Mouse (Mus musculus) MEL (cell line): ENCODE results near the gene Dock4. TPM values are rescaled to one million over a fixed set of nuclear protein-coding genes. Genes with fewer than 3 reads are reported as not detected.

Experiments used
- DNase-seq: peaks from one replicate; pipeline ENCODE4 v3.0.0; 2011; ENCODE audit warnings: low read depth, low spot score
- H3K27ac ChIP-seq: 2 replicates; pipeline ENCODE4 v1.5.1; 2012; ENCODE audit warnings: low read depth, mild to moderate bottlenecking, control low read depth, low read length, moderate library complexity; ENCODE audit not compliant: control insufficient read depth
- H3K27me3 ChIP-seq, 2 experiments: fragments of 150-350 bp in 1 of 2; sonication (generic) in 1 of 2; 2 replicates each; pipeline ENCODE4 v1.6.1; 2012; ENCODE audit warnings: low read length in 2 of 2, mild to moderate bottlenecking in 2 of 2, improper control_type of control experiment in 1 of 2, moderate library complexity in 1 of 2; ENCODE audit not compliant: insufficient read depth in 2 of 2, control insufficient read depth in 1 of 2
- H3K36me3 ChIP-seq, 2 experiments: 2 replicates each; pipeline ENCODE4 v1.6.1; 2012 to 2014; ENCODE audit warnings: low read length in 2 of 2, improper control_type of control experiment in 1 of 2, inconsistent platforms in 1 of 2, mild to moderate bottlenecking in 1 of 2; ENCODE audit not compliant: insufficient read depth in 2 of 2, control insufficient read depth in 1 of 2
- H3K4me1 ChIP-seq, 2 experiments: fragments of 150-350 bp in 1 of 2; sonication (generic) in 1 of 2; 2 replicates each; pipeline ENCODE4 v1.6.1; 2012; ENCODE audit warnings: low read length in 2 of 2, improper control_type of control experiment in 1 of 2, mild to moderate bottlenecking in 1 of 2; ENCODE audit not compliant: insufficient read depth in 2 of 2, control insufficient read depth in 1 of 2
- H3K4me3 ChIP-seq, 2 experiments: fragments of 150-350 bp in 1 of 2; sonication (generic) in 1 of 2; 2 replicates each; pipeline ENCODE4 v1.5.1; 2012; ENCODE audit warnings: low read depth in 2 of 2, low read length in 2 of 2, mild to moderate bottlenecking in 2 of 2, moderate library complexity in 2 of 2, control low read depth in 1 of 2, improper control_type of control experiment in 1 of 2; ENCODE audit not compliant: control insufficient read depth in 1 of 2, insufficient read depth in 1 of 2
- H3K79me2 ChIP-seq: 2 replicates; pipeline ENCODE4 v1.6.1; 2012; ENCODE audit warnings: mild to moderate bottlenecking, low read length, moderate library complexity; ENCODE audit not compliant: control insufficient read depth, poor library complexity, insufficient read depth
- H3K9ac ChIP-seq: 2 replicates; pipeline ENCODE4 v1.6.1; 2012; ENCODE audit warnings: low read depth, mild to moderate bottlenecking, control low read depth, low read length, moderate library complexity; ENCODE audit not compliant: control insufficient read depth, poor library complexity, severe bottlenecking
- H3K9me3 ChIP-seq: fragments of 150-350 bp; sonication (generic); replicated peaks from 2 replicates; pipeline ENCODE4 v1.6.1; 2012; ENCODE audit warnings: mild to moderate bottlenecking, low read length, improper control_type of control experiment, moderate library complexity; ENCODE audit not compliant: insufficient read depth
- BHLHE40 ChIP-seq: IDR thresholded peaks from 2 replicates; pipeline ENCODE4 v1.6.1; 2012; ENCODE audit warnings: low read depth, mild to moderate bottlenecking, inconsistent platforms, low read length, improper control_type of control experiment, borderline replicate concordance
- CHD1 ChIP-seq: IDR thresholded peaks from 2 replicates; pipeline ENCODE4 v1.6.1; 2012; ENCODE audit warnings: low read depth, mild to moderate bottlenecking, inconsistent platforms, low read length, improper control_type of control experiment
- CHD2 ChIP-seq: IDR thresholded peaks from 2 replicates; pipeline ENCODE4 v1.6.1; 2011; ENCODE audit warnings: low read length, improper control_type of control experiment
- E2F4 ChIP-seq: IDR thresholded peaks from 2 replicates; pipeline ENCODE4 v1.6.1; 2011; ENCODE audit warnings: low read depth, low read length, improper control_type of control experiment, borderline replicate concordance
- GABPA ChIP-seq: IDR thresholded peaks from 2 replicates; pipeline ENCODE4 v1.6.1; 2012; ENCODE audit warnings: low read depth, mild to moderate bottlenecking, inconsistent platforms, low read length, improper control_type of control experiment, moderate library complexity
- KAT2A ChIP-seq: conservative IDR thresholded peaks from 2 replicates; pipeline ENCODE4 v1.6.1; 2012; ENCODE audit warnings: low read depth, low read length, improper control_type of control experiment, inconsistent platforms
- MAX ChIP-seq: IDR thresholded peaks from 2 replicates; pipeline ENCODE4 v1.6.1; 2011; ENCODE audit warnings: low read length, improper control_type of control experiment
- MAZ ChIP-seq: IDR thresholded peaks from 2 replicates; pipeline ENCODE4 v1.6.1; 2012; ENCODE audit warnings: low read depth, mild to moderate bottlenecking, inconsistent platforms, low read length, improper control_type of control experiment
- MXI1 ChIP-seq: IDR thresholded peaks from 2 replicates; pipeline ENCODE4 v1.6.1; 2011; ENCODE audit warnings: mild to moderate bottlenecking, low read depth, low read length, improper control_type of control experiment
- MYB ChIP-seq: IDR thresholded peaks from 2 replicates; pipeline ENCODE4 v1.6.1; 2011; ENCODE audit warnings: mild to moderate bottlenecking, low read depth, low read length, improper control_type of control experiment
- RAD21 ChIP-seq: IDR thresholded peaks from 2 replicates; pipeline ENCODE4 v1.6.1; 2011; ENCODE audit warnings: mild to moderate bottlenecking, low read depth, low read length, improper control_type of control experiment
- SIN3A ChIP-seq: IDR thresholded peaks from 2 replicates; pipeline ENCODE4 v1.6.1; 2012; ENCODE audit warnings: low read length, improper control_type of control experiment, inconsistent platforms
- SMC3 ChIP-seq: IDR thresholded peaks from 2 replicates; pipeline ENCODE4 v1.6.1; 2011; ENCODE audit warnings: low read depth, low read length, improper control_type of control experiment
- TBP ChIP-seq: IDR thresholded peaks from 2 replicates; pipeline ENCODE4 v1.8.0; 2011; ENCODE audit warnings: low read depth, low read length, improper control_type of control experiment
- UBTF ChIP-seq: IDR thresholded peaks from 2 replicates; pipeline ENCODE4 v1.6.1; 2012; ENCODE audit warnings: low read depth, mild to moderate bottlenecking, inconsistent platforms, low read length, improper control_type of control experiment, moderate library complexity, borderline replicate concordance; ENCODE audit not compliant: insufficient read depth
- USF1 ChIP-seq: IDR thresholded peaks from 2 replicates; pipeline ENCODE4 v1.6.1; 2014; ENCODE audit warnings: low read depth, mild to moderate bottlenecking, inconsistent platforms, low read length, improper control_type of control experiment, moderate library complexity
- USF2 ChIP-seq, 2 experiments: IDR thresholded peaks; 2 replicates each; pipeline ENCODE4 v1.6.1; 2011 to 2012; ENCODE audit warnings: improper control_type of control experiment in 2 of 2, low read length in 2 of 2, borderline replicate concordance in 1 of 2, inconsistent platforms in 1 of 2, low read depth in 1 of 2, mild to moderate bottlenecking in 1 of 2; ENCODE audit not compliant: insufficient read depth in 1 of 2
- ZC3H11A ChIP-seq: IDR thresholded peaks from 2 replicates; pipeline ENCODE4 v1.6.1; 2012; ENCODE audit warnings: low read depth, mild to moderate bottlenecking, inconsistent platforms, low read length, improper control_type of control experiment
- ZMIZ1 ChIP-seq: IDR thresholded peaks from 2 replicates; pipeline ENCODE4 v1.6.1; 2012; ENCODE audit warnings: low read depth, mild to moderate bottlenecking, inconsistent platforms, low read length, improper control_type of control experiment, moderate library complexity
- ZNF384 ChIP-seq: IDR thresholded peaks from 2 replicates; pipeline ENCODE4 v1.6.1; 2012; ENCODE audit warnings: low read depth, mild to moderate bottlenecking, inconsistent platforms, low read length, improper control_type of control experiment
- polyA plus RNA-seq, 2 experiments: library from polyadenylated mRNA; stranded (reverse) in 1 of 2; unstranded in 1 of 2; fragments of >175 nt in 1 of 2; fragments of >200 nt in 1 of 2; gene quantifications; 2 replicates each; pipeline versions ENCODE4 v1.2.1 to v1.2.4; 2012; ENCODE audit warnings: low replicate concordance in 2 of 2, low read depth in 1 of 2; ENCODE audit not compliant: insufficient read length in 2 of 2, insufficient read depth in 1 of 2, missing spikeins in 1 of 2
- total RNA-seq: library from RNA; depleted of rRNA; stranded (reverse); fragments of 300-350 nt; gene quantifications from 2 replicates; pipeline ENCODE4 v1.2.3, GENCODE M21; 2012

Dock4 gene
- total and polyA plus RNA-seq, 3 experiments: 0.08 to 0.17 TPM; not detected in 1

GRCm38 (mm10) chr12:40885377-40885776 is 439.6 kb downstream of the Dock4 start:
- Histone ChIP-seq H3K79me2 (no peaks in the 10 kb centered on the region), H3K36me3 (no peaks in the 10 kb centered on the region), H3K4me1 (no peaks in the 10 kb centered on the region), H3K27ac (no peak overlapping the region), H3K9ac (no peak overlapping the region), H3K4me3 (no peak overlapping the region), H3K9me3 (no peaks in the 10 kb centered on the region), H3K27me3 (no peaks in the 10 kb centered on the region)
- TF ChIP-seq ZNF384: no peak
- TF ChIP-seq KAT2A: no peak
- no peak for TF ChIP-seq MAX
- TF ChIP-seq USF1: no peak
- no peak for TF ChIP-seq CHD2
- no peak for TF ChIP-seq E2F4
- no peak for TF ChIP-seq ZMIZ1
- TF ChIP-seq MXI1: no peak
- no peak for TF ChIP-seq RAD21
- TF ChIP-seq GABPA: no peak
- TF ChIP-seq BHLHE40: no peak
- no peak for TF ChIP-seq SMC3
- TF ChIP-seq SIN3A: no peak
- no peak for TF ChIP-seq UBTF
- no peak for TF ChIP-seq ZC3H11A
- TF ChIP-seq USF2 (IDR thresholded peaks at IDR 0.05; ENCODE audit: borderline replicate concordance in 1 of 2, insufficient read depth in 1 of 2, low read depth in 1 of 2, low read length in 2 of 2): no peak
- TF ChIP-seq MAZ: no peak
- no peak for TF ChIP-seq TBP
- TF ChIP-seq MYB: no peak
- no peak for DNase-seq

GRCm38 (mm10) chr12:40887496-40887895 is 441.7 kb downstream of the Dock4 start:
- Histone ChIP-seq H3K4me3 (no peak overlapping the region), H3K79me2 (no peaks in the 10 kb centered on the region), H3K9ac (no peak overlapping the region), H3K4me1 (no peaks in the 10 kb centered on the region), H3K27ac (no peak overlapping the region), H3K9me3 (no peaks in the 10 kb centered on the region), H3K36me3 (no peaks in the 10 kb centered on the region), H3K27me3 (no peaks in the 10 kb centered on the region)
- no peak for DNase-seq
- no peak for TF ChIP-seq CHD1
